Mouse (Mus musculus) heart, embryonic 14.5 days (tissue): ENCODE measurements at regions not wholly inside any gene's neighbourhood (a gene's known extent, or its start where the extent isn't known, plus 50 kb on each side); places are given as distances from the start of the nearest gene placed in this dataset.

ENCODE experiments used
- ATAC-seq: fragments of 200-750 bp; cut with Nextera tagmentation; 2 replicates; pipeline ENCODE4 v1.8.0; 2017; ENCODE audit warnings: low read depth, moderate TSS enrichment; ENCODE audit not compliant: insufficient number of reproducible peaks, insufficient read depth, low FRiP score
- H3K27ac ChIP-seq, 2 experiments: fragments of 200-500 bp in 1 of 2; fragments of 300-500 bp in 1 of 2; sonication (generic) in 1 of 2; replicated peaks in 1 of 2; 2 replicates each; pipeline ENCODE4 v1.5.1; 2012 to 2014; ENCODE audit warnings: low read depth in 2 of 2, low read length in 2 of 2, control low read depth in 1 of 2, mild to moderate bottlenecking in 1 of 2, mixed read lengths in 1 of 2; ENCODE audit not compliant: control insufficient read depth in 1 of 2, insufficient read depth in 1 of 2
- H3K27me3 ChIP-seq: fragments of 300-500 bp; sonication (generic); 2 replicates; pipeline ENCODE4 v1.6.1; 2014; ENCODE audit warnings: mild to moderate bottlenecking, low read length, control low read depth; ENCODE audit not compliant: control insufficient read depth, insufficient read depth
- H3K36me3 ChIP-seq: fragments of 300-500 bp; sonication (generic); 2 replicates; pipeline ENCODE4 v1.6.1; 2014; ENCODE audit warnings: mild to moderate bottlenecking, control low read depth, low read length, mixed read lengths; ENCODE audit not compliant: control insufficient read depth, insufficient read depth
- H3K4me1 ChIP-seq, 2 experiments: fragments of 200-500 bp in 1 of 2; fragments of 300-500 bp in 1 of 2; sonication (generic) in 1 of 2; 2 replicates each; pipeline ENCODE4 v1.6.1; 2012 to 2014; ENCODE audit warnings: low read length in 2 of 2, control low read depth in 1 of 2, mixed read lengths in 1 of 2; ENCODE audit not compliant: control insufficient read depth in 2 of 2, insufficient read depth in 2 of 2
- H3K4me2 ChIP-seq: fragments of 300-500 bp; sonication (generic); 2 replicates; pipeline ENCODE4 v1.6.1; 2014; ENCODE audit warnings: mild to moderate bottlenecking, low read length
- H3K4me3 ChIP-seq, 2 experiments: fragments of 200-500 bp in 1 of 2; fragments of 300-500 bp in 1 of 2; sonication (generic) in 1 of 2; 2 replicates each; pipeline ENCODE4 v1.5.1; 2012 to 2014; ENCODE audit warnings: low read length in 2 of 2, mild to moderate bottlenecking in 2 of 2, control low read depth in 1 of 2, low read depth in 1 of 2, moderate library complexity in 1 of 2; ENCODE audit not compliant: control insufficient read depth in 1 of 2, insufficient read depth in 1 of 2
- H3K9ac ChIP-seq: fragments of 300-500 bp; sonication (generic); 2 replicates; pipeline ENCODE4 v1.6.1; 2014; ENCODE audit warnings: mild to moderate bottlenecking, low read length
- H3K9me3 ChIP-seq: fragments of 300-500 bp; sonication (generic); 2 replicates; pipeline ENCODE4 v1.6.1; 2016; ENCODE audit warnings: low read length, control low read depth; ENCODE audit not compliant: control insufficient read depth
- WGBS: fragments of 180-500 bp; shearing (Covaris S2); extraction: QIAGEN DNeasy Blood & Tissue Kit; methylation state at CpG from one replicate; pipeline ENCODE4 v1.1.7; 2014; 5-methylcytosine and 5-hydroxymethylcytosine counted together

DNA sequence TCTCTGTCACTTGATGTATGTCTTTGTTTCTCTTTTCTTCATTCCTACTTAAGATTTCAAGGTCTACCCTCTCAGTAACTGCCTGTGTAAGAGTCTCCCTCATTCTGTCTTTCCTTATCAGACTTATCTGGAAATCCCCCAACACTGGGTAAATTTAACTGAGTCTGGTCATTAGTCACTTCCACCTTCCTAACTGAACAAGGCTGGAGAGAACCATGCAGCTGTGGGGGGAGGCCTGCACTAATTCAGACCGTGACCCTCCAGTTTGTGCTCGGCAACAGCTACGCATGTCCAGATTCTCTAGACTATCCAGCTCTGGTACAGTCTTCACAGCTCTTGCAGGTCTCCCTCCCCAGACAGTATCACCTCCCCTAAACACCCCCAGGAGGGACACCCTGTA, 103.3 kb downstream of the Prox1 start:
- H3K4me1 ChIP-seq: peaks cover 18 to 23% of the 10 kb centered on the region in 2 experiments
- no peak overlapping the region for H3K4me3 ChIP-seq
- H3K9ac ChIP-seq: no peak overlapping the region
- 48% methylated on average over 3 of the region's 3 CpGs for WGBS
- H3K27ac ChIP-seq: no peak overlapping the region
- no peaks in the 10 kb centered on the region for H3K9me3 ChIP-seq
- H3K36me3 ChIP-seq: no peaks in the 10 kb centered on the region
- no peak for ATAC-seq
- no peaks in the 10 kb centered on the region for H3K27me3 ChIP-seq
- H3K4me2 ChIP-seq: no peak overlapping the region

GRCm38 (mm10) chr1:190066426-190066825, 104.1 kb downstream of the Prox1 start:
- no peaks in the 10 kb centered on the region for H3K27me3 ChIP-seq
- H3K4me1 ChIP-seq: peaks cover 24 to 30% of the 10 kb centered on the region in 2 experiments
- no peaks in the 10 kb centered on the region for H3K36me3 ChIP-seq
- H3K9ac ChIP-seq: no peak overlapping the region
- H3K9me3 ChIP-seq: no peaks in the 10 kb centered on the region
- WGBS: 59% methylated on average over 9 of the region's 9 CpGs
- H3K27ac ChIP-seq: no peak overlapping the region
- H3K4me3 ChIP-seq: no peak overlapping the region
- H3K4me2 ChIP-seq: no peak overlapping the region
- no peak for ATAC-seq

DNA sequence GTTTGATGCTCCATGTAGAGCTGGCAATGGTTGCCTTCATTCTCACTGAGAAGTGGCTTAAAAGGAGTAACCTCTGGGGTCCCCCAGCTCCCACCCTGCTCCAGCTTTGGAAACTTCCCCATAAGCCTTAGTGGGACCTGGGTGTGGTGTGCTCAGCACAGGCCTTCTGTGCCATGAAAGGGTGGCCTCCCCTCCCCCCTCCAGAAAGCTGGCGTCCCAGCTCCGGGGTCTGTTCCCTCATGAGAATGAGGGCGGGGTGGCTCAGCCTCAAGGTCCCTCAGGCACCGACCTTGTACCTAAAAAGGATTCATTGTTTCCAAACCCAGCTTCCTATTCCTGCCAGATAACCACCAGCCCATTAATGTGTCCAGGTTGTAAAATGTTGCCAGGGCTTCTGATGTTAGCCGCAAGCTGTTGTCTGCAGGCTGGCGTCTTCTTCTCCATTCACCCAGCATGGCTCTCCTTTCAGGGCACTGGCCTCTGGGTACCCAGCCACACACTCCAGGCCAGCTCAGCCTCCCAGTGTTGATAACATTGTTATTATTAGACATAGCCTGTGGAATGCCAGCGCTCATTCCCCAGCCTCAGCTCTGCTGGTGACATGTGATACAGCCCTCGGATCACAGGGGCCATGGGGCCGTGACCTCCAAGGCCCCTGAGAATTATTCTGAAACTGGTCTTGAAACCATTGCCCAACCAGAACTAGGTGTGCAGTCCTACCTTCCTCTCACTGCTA, 108.8 kb downstream of the Prox1 start:
- ATAC-seq: peak; percentile 91
- Histone ChIP-seq H3K4me3 (no peak overlapping the region), H3K4me1 (peaks cover 25 to 27% of the 10 kb centered on the region in 2 experiments), H3K36me3 (no peaks in the 10 kb centered on the region), H3K4me2 (peak overlapping the region; percentile 40), H3K9me3 (no peaks in the 10 kb centered on the region), H3K27me3 (no peaks in the 10 kb centered on the region), H3K9ac (peak overlapping the region; percentile 39; the same call in 1 of the 2 replicates), H3K27ac (peak overlapping the region; percentile 95)
- WGBS: 8% methylated on average over 9 of the region's 9 CpGs

DNA sequence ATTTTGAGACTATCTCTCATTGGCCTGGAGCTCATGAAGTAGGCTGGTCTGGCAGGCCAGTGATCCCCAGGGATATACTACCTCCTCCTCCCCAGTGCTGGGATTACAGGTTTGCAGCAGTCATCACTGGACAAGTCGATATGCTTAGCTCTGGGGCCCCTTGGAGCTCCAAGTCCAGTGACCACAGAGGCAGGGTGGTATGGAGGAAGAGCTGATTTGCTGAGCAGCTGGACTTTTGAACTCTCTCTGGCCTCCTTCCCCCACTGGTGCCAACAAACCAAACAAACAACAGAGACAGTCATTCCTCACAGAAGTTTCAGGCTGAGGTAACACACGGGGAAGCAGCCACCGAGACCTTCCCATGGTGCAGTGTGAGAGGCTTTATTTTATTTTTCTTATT, 111.5 kb downstream of the Prox1 start:
- no peak overlapping the region for H3K4me2 ChIP-seq
- H3K4me3 ChIP-seq: no peak overlapping the region
- H3K27ac ChIP-seq: no peak overlapping the region
- no peaks in the 10 kb centered on the region for H3K9me3 ChIP-seq
- H3K4me1 ChIP-seq: peaks cover 24 to 25% of the 10 kb centered on the region in 2 experiments
- no peak for ATAC-seq
- H3K9ac ChIP-seq: no peak overlapping the region
- H3K27me3 ChIP-seq: no peaks in the 10 kb centered on the region
- H3K36me3 ChIP-seq: no peaks in the 10 kb centered on the region
- 72% methylated on average over 3 of the region's 3 CpGs for WGBS

GRCm38 (mm10) chr1:190056931-190057330, 113.6 kb downstream of the Prox1 start:
- Histone ChIP-seq H3K4me3 (no peak overlapping the region), H3K36me3 (no peaks in the 10 kb centered on the region), H3K9ac (no peak overlapping the region), H3K9me3 (no peaks in the 10 kb centered on the region), H3K27me3 (no peaks in the 10 kb centered on the region), H3K4me2 (no peak overlapping the region), H3K27ac (no peak overlapping the region), H3K4me1 (peaks cover 18 to 21% of the 10 kb centered on the region in 2 experiments)
- ATAC-seq: no peak; the same call in 1 of the 2 replicates
- WGBS: 58% methylated on average over 2 of the region's 2 CpGs

- Histone ChIP-seq H3K9ac (no peak overlapping the region), H3K4me3 (no peak overlapping the region), H3K4me2 (no peak overlapping the region), H3K36me3 (no peaks in the 10 kb centered on the region), H3K4me1 (peaks cover 8% of the 10 kb centered on the region in 2 experiments; a peak in 3 of 4 replicates), H3K27ac (no peak overlapping the region), H3K27me3 (no peaks in the 10 kb centered on the region), H3K9me3 (peaks cover 5% of the 10 kb centered on the region; the same call in 1 of the 2 replicates)
- no peak for ATAC-seq
- WGBS: 81% methylated on average over 2 of the region's 2 CpGs
Measured at GRCm38 (mm10) chr1:190051903-190052302, 118.6 kb downstream of the Prox1 start.

DNA sequence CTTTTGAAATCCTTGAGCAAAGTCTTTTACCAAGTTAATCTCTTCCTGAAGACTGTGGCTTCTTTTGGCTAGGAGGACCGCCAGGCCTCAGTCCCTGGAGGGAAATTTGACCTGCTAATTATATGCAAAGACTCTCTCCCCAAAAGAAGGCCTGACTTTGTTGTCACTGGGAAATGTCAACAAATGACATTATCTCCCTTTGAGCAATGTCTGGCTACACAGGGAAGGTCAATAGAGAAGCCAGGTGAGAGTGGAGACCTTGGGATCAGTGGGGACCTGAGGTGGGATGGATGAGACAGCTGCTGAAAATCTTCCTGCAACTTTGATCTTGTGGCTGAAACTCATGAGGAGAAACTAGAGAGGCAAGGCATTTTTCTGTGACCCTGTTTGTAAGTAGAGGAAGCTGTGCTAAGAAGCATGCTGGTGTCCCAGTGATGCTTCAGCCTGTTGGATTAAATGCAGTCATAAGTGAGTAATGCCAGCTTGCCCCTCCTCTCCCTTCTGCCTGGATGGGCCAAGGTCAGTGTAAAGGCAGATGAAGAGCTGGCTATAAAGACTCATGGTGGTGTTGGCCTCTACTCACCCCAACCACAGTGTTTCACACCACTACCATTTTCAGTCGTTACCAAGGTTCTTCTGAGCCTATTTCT, 121.9 kb downstream of the Prox1 start:
- Histone ChIP-seq H3K9me3 (peaks cover 5% of the 10 kb centered on the region; the same call in 1 of the 2 replicates), H3K4me2 (no peak overlapping the region), H3K36me3 (no peaks in the 10 kb centered on the region), H3K9ac (no peak overlapping the region), H3K27ac (no peak overlapping the region), H3K27me3 (no peaks in the 10 kb centered on the region), H3K4me1 (peaks cover 4 to 6% of the 10 kb centered on the region in 2 experiments; a peak in 3 of 4 replicates), H3K4me3 (no peak overlapping the region)
- 61% methylated on average over 2 of the region's 2 CpGs for WGBS
- ATAC-seq: no peak
